Mouse (Mus musculus) megakaryocyte, embryonic 14.5 days (primary cell): ENCODE data around the gene Cd300a.

Source experiments
- FLI1 ChIP-seq: IDR thresholded peaks from 2 replicates; pipeline ENCODE4 v1.6.1; 2012; ENCODE audit warnings: low read length, inconsistent platforms, mixed read lengths
- GATA1 ChIP-seq: IDR thresholded peaks from 3 replicates; pipeline ENCODE4 v1.6.1; 2012; ENCODE audit warnings: mixed read lengths, low read length, inconsistent platforms, borderline replicate concordance

DNA sequence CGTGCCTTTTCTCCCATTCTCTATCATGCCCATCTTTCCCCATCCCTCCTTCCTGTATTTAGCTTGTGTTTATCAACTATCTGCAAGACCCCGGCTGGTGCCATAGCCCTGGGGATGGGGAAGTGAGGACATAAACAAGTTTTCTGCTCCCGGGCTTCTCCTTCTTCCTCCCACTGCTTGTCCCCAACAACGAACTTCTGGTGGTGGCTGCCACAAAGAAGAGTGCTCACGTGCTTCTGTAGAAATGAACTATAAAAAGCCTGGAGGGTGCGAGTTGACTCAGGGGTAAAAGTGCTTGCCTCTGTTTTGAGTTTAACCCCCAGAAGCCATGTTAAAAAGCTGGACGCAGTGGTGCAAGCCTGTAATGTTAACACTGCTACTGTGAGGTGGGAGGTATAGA lies 25.1 kb downstream of the Cd300a start:
- TF ChIP-seq GATA1: no peak
- no peak for TF ChIP-seq FLI1
